Mouse (Mus musculus) heart, postnatal 0 days (tissue): ENCODE measurements at regions not wholly inside any gene's neighbourhood (a gene's known extent, or its start where the extent isn't known, plus 50 kb on each side); places are given as distances from the start of the nearest gene placed in this dataset.

ENCODE experiments used
- CTCF ChIP-seq: IDR thresholded peaks from 2 replicates; pipeline ENCODE4 v1.5.1; 2016; ENCODE audit warnings: antibody characterized with exemption, control low read depth, low read depth
- EP300 ChIP-seq: IDR thresholded peaks from 2 replicates; pipeline ENCODE4 v1.6.1; 2016; ENCODE audit warnings: antibody characterized with exemption, low read depth

DNA sequence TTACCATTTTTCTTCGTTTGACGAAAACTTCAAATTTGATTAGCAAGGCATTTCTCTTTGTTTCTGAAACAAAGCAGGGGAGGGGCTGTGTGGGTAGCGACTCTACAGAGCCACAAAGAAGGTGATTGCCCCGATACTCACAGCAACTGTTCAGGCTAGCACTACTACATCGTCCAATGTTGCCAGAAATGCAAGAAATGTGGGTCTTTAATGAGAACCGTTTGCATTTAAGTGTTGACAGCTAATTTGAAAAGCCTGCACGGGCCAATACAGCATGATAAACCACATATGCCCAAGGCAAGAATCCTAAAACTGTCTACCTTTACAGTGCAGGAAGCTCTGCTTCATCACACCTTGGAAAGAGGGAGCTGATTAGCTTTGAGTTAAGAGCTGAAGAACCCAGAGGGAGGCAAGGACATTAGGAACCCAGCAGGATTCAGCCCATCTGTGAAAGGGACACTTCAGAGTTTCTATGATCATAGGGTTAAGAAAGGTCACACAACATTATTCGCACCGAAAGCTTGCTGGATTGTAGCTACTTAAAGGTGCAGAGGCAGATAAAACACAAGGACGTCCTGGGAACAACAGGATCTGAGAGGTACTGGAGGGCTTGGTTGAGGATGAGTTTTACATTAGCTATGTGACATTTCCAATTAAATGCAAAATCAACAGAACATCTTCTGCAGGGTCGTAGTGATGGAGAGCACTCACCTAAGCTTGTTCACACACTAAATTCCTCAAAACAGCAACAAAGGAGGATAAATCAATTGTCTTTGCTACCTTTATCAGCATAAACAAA lies 94.0 kb downstream of the Mat2b start:
- TF ChIP-seq CTCF (no peak), EP300 (no peak)
